Mouse (Mus musculus) small intestine, adult 2 months (tissue): ENCODE measurements around the gene Lss. TPM values are rescaled to one million over a fixed set of nuclear protein-coding genes. Genes with fewer than 3 reads are reported as not detected.

ENCODE experiments used
- H3K27ac ChIP-seq: fragments of 200-500 bp; 2 replicates; pipeline ENCODE4 v1.5.1; 2012; ENCODE audit warnings: low read depth, low read length, control low read depth, inconsistent platforms; ENCODE audit not compliant: insufficient read depth
- H3K27me3 ChIP-seq: fragments of 200-500 bp; 2 replicates; pipeline ENCODE4 v1.6.1; 2012; ENCODE audit warnings: mild to moderate bottlenecking, moderate library complexity, low read length, inconsistent platforms; ENCODE audit not compliant: control insufficient read depth, insufficient read depth
- H3K36me3 ChIP-seq: fragments of 200-500 bp; 2 replicates; pipeline ENCODE4 v1.6.1; 2012; ENCODE audit warnings: mild to moderate bottlenecking, low read length, control low read depth, inconsistent platforms; ENCODE audit not compliant: control insufficient read depth, insufficient read depth
- H3K4me1 ChIP-seq: fragments of 200-500 bp; 2 replicates; pipeline ENCODE4 v1.6.1; 2012; ENCODE audit warnings: low read length, inconsistent platforms, mixed read lengths; ENCODE audit not compliant: control insufficient read depth, insufficient read depth, insufficient read length
- H3K4me3 ChIP-seq: fragments of 200-500 bp; 2 replicates; pipeline ENCODE4 v1.5.1; 2012; ENCODE audit warnings: low read depth, mild to moderate bottlenecking, control low read depth, inconsistent platforms, low read length, moderate library complexity
- CTCF ChIP-seq: fragments of 200-500 bp; IDR thresholded peaks from 2 replicates; pipeline ENCODE4 v1.5.1; 2012; ENCODE audit warnings: low read depth, mild to moderate bottlenecking, control low read depth, inconsistent platforms, low read length, moderate library complexity, mixed read lengths; ENCODE audit not compliant: insufficient replicate concordance, insufficient read length; ENCODE audit errors: extremely low read depth
- POLR2A ChIP-seq: fragments of 200-500 bp; IDR thresholded peaks from 2 replicates; pipeline ENCODE4 v1.6.1; 2012; ENCODE audit warnings: low read depth, mild to moderate bottlenecking, control low read depth, inconsistent platforms, low read length, moderate library complexity
- WGBS: fragments of 180-500 bp; shearing (Covaris S2); methylation state at CpG from one replicate; pipeline ENCODE4 v1.1.7; 2018; 5-methylcytosine and 5-hydroxymethylcytosine counted together
- polyA plus RNA-seq: library from polyadenylated mRNA; depleted of rRNA; stranded (reverse); fragments of >200 nt; gene quantifications from 2 replicates; pipeline ENCODE4 v1.2.3, GENCODE M21; 2012; rRNA removed

The Lss gene
- polyA plus RNA-seq, 1 experiment, result 16.0 TPM

GRCm38 (mm10) chr10:76590197-76590596 is 58.8 kb downstream of the Lss start:
- Histone ChIP-seq H3K4me1 (no peaks in the 10 kb centered on the region), H3K4me3 (no peak overlapping the region), H3K27ac (no peak overlapping the region), H3K36me3 (no peaks in the 10 kb centered on the region), H3K27me3 (no peaks in the 10 kb centered on the region)
- TF ChIP-seq POLR2A (no peak), CTCF (no peak)
- WGBS, result 81% methylated on average over 11 of the region's 11 CpGs

GRCm38 (mm10) chr10:76596338-76596737 is 65.0 kb downstream of the Lss start:
- no peak for TF ChIP-seq CTCF
- Histone ChIP-seq H3K4me3 (no peak overlapping the region), H3K4me1 (no peaks in the 10 kb centered on the region), H3K36me3 (no peaks in the 10 kb centered on the region), H3K27ac (no peak overlapping the region), H3K27me3 (no peaks in the 10 kb centered on the region)
- WGBS, result 88% methylated on average over 31 of the region's 31 CpGs

- 50% methylated on average over 3 of the region's 3 CpGs for WGBS
- no peaks in the 10 kb centered on the region for H3K27me3 ChIP-seq
- H3K4me3 ChIP-seq, result no peak overlapping the region
- H3K36me3 ChIP-seq, result no peaks in the 10 kb centered on the region
- TF ChIP-seq POLR2A (no peak), CTCF (no peak)
- H3K4me1 ChIP-seq, result no peaks in the 10 kb centered on the region
- H3K27ac ChIP-seq, result no peak overlapping the region
Measured at GRCm38 (mm10) chr10:76602690-76603089, 71.3 kb downstream of the Lss start.

Other genes starting within 250 kb of the Lss start
- gene Dip2a, start 186.3 kb upstream of the Lss start, polyA plus RNA-seq, result 9.6 and 15.5 TPM in 2 replicates
- not detected in 2 replicates for gene AC141477.1, start 91.1 kb upstream of the Lss start, polyA plus RNA-seq
- 7.3 and 12.4 TPM in 2 replicates for gene Pcnt, start 88.8 kb upstream of the Lss start, polyA plus RNA-seq
- not detected in 2 replicates for gene 2610028H24Rik, start 82.5 kb upstream of the Lss start, polyA plus RNA-seq
- 5.1 and 9.1 TPM in 2 replicates for gene Mcm3ap, start 62.7 kb upstream of the Lss start, polyA plus RNA-seq
- gene Ybey, start 62.5 kb upstream of the Lss start, polyA plus RNA-seq, result 0.65 and 2.1 TPM in 2 replicates
- 0.11 TPM in 1 of 2 replicates, not detected in the other for gene Spatc1l, start 30.7 kb downstream of the Lss start, polyA plus RNA-seq
- gene Ftcd, start 44.1 kb downstream of the Lss start, polyA plus RNA-seq, result not detected in 2 replicates
- 59.3 and 120 TPM in 2 replicates for gene Col6a2, start 92.0 kb downstream of the Lss start, polyA plus RNA-seq
- gene Col6a1, start 194.6 kb downstream of the Lss start, polyA plus RNA-seq, result 48.0 and 106 TPM in 2 replicates